ENCODE assay signal across 7 mouse cellular contexts in the genomic region with DNA sequence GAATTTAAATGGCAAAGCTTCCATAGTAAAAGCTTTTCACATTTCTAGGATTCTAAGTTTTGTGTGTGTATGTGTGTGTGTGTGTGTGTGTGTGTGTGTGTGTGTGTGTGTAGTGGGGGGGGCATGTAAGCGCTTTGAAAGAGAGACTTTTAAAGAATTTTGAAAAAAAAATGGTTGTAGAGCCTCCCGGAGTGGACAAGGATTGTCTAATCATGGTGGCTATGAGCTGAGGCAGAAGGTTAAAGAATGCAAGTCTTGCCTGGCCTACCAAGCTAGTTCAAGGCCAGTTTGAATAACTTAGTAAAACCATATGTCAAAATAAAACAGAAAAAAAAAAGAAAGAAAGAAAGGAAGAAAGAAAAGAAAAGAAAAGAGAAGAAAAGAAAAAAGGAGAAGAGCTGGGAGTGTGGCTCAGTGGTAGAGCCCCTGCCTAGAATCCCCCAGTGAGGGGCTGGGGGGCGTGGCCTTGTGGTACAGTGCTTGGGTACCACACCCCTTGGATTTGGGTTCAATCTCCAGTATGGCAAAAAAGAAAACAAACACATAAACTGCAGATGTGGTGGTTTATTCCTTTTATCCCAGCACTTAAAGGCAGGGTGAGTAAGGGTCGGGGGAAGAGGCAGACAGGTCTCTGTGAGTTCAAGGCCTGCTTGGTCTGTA. TPM values are rescaled to one million over a fixed set of nuclear protein-coding genes. Genes with fewer than 3 reads are reported as not detected.
DNase-seq lines count a peak whose midpoint lies in the region; ATAC-seq and TF ChIP-seq lines count a peak whose summit lies in the region.

No protein-coding gene starts in this region.

- peak overlapping the region; percentile 75 for H3K4me2 ChIP-seq in lung, embryonic 16.5 days (ENCODE audit: low read depth, low read length)
- H3K4me2 ChIP-seq in forebrain, embryonic 13.5 days: peak overlapping the region; percentile 73
- H3K4me2 ChIP-seq in intestine, postnatal 0 days (replicated peaks; ENCODE audit: low read depth): peak overlapping the region; percentile 85
- peak overlapping the region; percentile 88 for H3K4me2 ChIP-seq in neural tube, embryonic 15.5 days

- H3K9ac ChIP-seq in lung, embryonic 16.5 days (ENCODE audit: low read length): no peak overlapping the region
- 0 out of 2 replicates have a peak overlapping the region, but pooled peaks have one; percentile 62 for H3K9ac ChIP-seq in forebrain, embryonic 13.5 days
- no peak overlapping the region for H3K9ac ChIP-seq in intestine, postnatal 0 days (ENCODE audit: low read depth, low read length)
- peak overlapping the region; percentile 50; the same call in 1 of the 2 replicates for H3K9ac ChIP-seq in neural tube, embryonic 15.5 days (replicated peaks)

- H3K27me3 ChIP-seq in lung, embryonic 16.5 days (ENCODE audit: control insufficient read depth, insufficient read depth, low read depth, low read length): no peaks in the 10 kb centered on the region
- H3K27me3 ChIP-seq in forebrain, embryonic 13.5 days: no peaks in the 10 kb centered on the region
- no peaks in the 10 kb centered on the region for H3K27me3 ChIP-seq in intestine, postnatal 0 days (replicated peaks; ENCODE audit: control insufficient read depth, insufficient read depth, low read length)
- no peaks in the 10 kb centered on the region for H3K27me3 ChIP-seq in neural tube, embryonic 15.5 days (replicated peaks)

- ATAC-seq in lung, embryonic 16.5 days (ENCODE audit: low read depth): no peak
- no peak for ATAC-seq in forebrain, embryonic 13.5 days
- ATAC-seq in intestine, postnatal 0 days: no peak
- ATAC-seq in neural tube, embryonic 15.5 days (ENCODE audit: low FRiP score): peak; percentile 13

- peak overlapping the region; percentile 61 for H3K4me3 ChIP-seq in lung, embryonic 16.5 days (ENCODE audit: low read length)
- H3K4me3 ChIP-seq in forebrain, embryonic 13.5 days: peak overlapping the region; percentile 45
- H3K4me3 ChIP-seq in intestine, postnatal 0 days (ENCODE audit: low read depth, low read length): peak overlapping the region; percentile 50
- H3K4me3 ChIP-seq in neural tube, embryonic 15.5 days (replicated peaks): peak overlapping the region; percentile 51

- H3K9me3 ChIP-seq in lung, embryonic 16.5 days (ENCODE audit: control insufficient read depth, low read length): no peaks in the 10 kb centered on the region
- H3K9me3 ChIP-seq in forebrain, embryonic 13.5 days (replicated peaks): no peaks in the 10 kb centered on the region
- no peaks in the 10 kb centered on the region for H3K9me3 ChIP-seq in intestine, postnatal 0 days (ENCODE audit: control insufficient read depth)
- H3K9me3 ChIP-seq in neural tube, embryonic 15.5 days (replicated peaks): no peaks in the 10 kb centered on the region

- no peak for TF ChIP-seq CTCF in intestine, postnatal 0 days (IDR thresholded peaks at IDR 0.05; ENCODE audit: low read depth)

- WGBS in lung, embryonic 16.5 days: 83% methylated on average over 4 of the region's 4 CpGs
- WGBS in forebrain, embryonic 13.5 days: 92% methylated on average over 4 of the region's 4 CpGs
- 75% methylated on average over 4 of the region's 4 CpGs for WGBS in intestine, postnatal 0 days
- 94% methylated on average over 4 of the region's 4 CpGs for WGBS in neural tube, embryonic 15.5 days

- DNase-seq in lung, adult 18-20 months: no peak
- no peak for DNase-seq in cerebellum, adult 9-11 months
- no peak for DNase-seq in layer of hippocampus, adult 18-20 months (ENCODE audit: low spot score in 2 of 2)

- H3K4me1 ChIP-seq in lung, embryonic 16.5 days (replicated peaks; ENCODE audit: control insufficient read depth, insufficient read depth, low read length): peaks cover 31% of the 10 kb centered on the region
- peaks cover 44% of the 10 kb centered on the region for H3K4me1 ChIP-seq in forebrain, embryonic 13.5 days
- 0 out of 2 replicates have a peak, but pooled peaks cover 9% of the 10 kb centered on the region for H3K4me1 ChIP-seq in intestine, postnatal 0 days (replicated peaks; ENCODE audit: control insufficient read depth, insufficient read depth, low read length)
- H3K4me1 ChIP-seq in neural tube, embryonic 15.5 days: peaks cover 38% of the 10 kb centered on the region

- H3K36me3 ChIP-seq in lung, embryonic 16.5 days (ENCODE audit: control insufficient read depth, insufficient read depth, low read length): peaks cover 35% of the 10 kb centered on the region
- 0 out of 2 replicates have a peak, but pooled peaks cover 13% of the 10 kb centered on the region for H3K36me3 ChIP-seq in forebrain, embryonic 13.5 days (ENCODE audit: poor library complexity, severe bottlenecking)
- H3K36me3 ChIP-seq in intestine, postnatal 0 days (ENCODE audit: control insufficient read depth, insufficient read depth): peaks cover 31% of the 10 kb centered on the region
- no peaks in the 10 kb centered on the region; the same call in 1 of the 2 replicates for H3K36me3 ChIP-seq in neural tube, embryonic 15.5 days

- peak overlapping the region; percentile 99 for H3K27ac ChIP-seq in lung, embryonic 16.5 days (ENCODE audit: low read length)
- no peak overlapping the region for H3K27ac ChIP-seq in forebrain, embryonic 13.5 days
- peak overlapping the region; percentile 99; the same call in 1 of the 2 replicates for H3K27ac ChIP-seq in intestine, postnatal 0 days (ENCODE audit: low read depth, low read length)
- H3K27ac ChIP-seq in neural tube, embryonic 15.5 days (replicated peaks): 0 out of 2 replicates have a peak overlapping the region, but pooled peaks have one; percentile 13

RNA-seq across cellular contexts. Expression of a gene that starts 6.8 kb away (rescaled TPM):
- polyA plus RNA-seq in lung, embryonic 16.5 days (2015; fragmentation: Nextera tagmentation; extraction: Ambion mirVana): 56.0 and 57.0 TPM in 2 replicates
- 4.7 and 5.8 TPM in 2 replicates for polyA plus RNA-seq in forebrain, embryonic 13.5 days (2015; fragmentation: Nextera tagmentation; extraction: Ambion mirVana)
- 15.9 and 18.4 TPM in 2 replicates for polyA plus RNA-seq in intestine, postnatal 0 days (2015; fragmentation: Nextera tagmentation; extraction: Ambion mirVana)
- polyA plus RNA-seq in neural tube, embryonic 15.5 days (2015; fragmentation: Nextera tagmentation; extraction: Ambion mirVana): 5.3 and 11.7 TPM in 2 replicates
- 10 to 100 TPM in 1 of 2 experiments, 1 to 10 TPM in 1; 8.3 to 13.1 TPM for total RNA-seq in layer of hippocampus, adult 18-20 months (2021)

RNA-seq across cellular contexts. Expression of a gene that starts 18.4 kb away (rescaled TPM):
- polyA plus RNA-seq in lung, embryonic 16.5 days (2015; fragmentation: Nextera tagmentation; extraction: Ambion mirVana): 0.28 and 0.50 TPM in 2 replicates
- 0.53 and 1.3 TPM in 2 replicates for polyA plus RNA-seq in forebrain, embryonic 13.5 days (2015; fragmentation: Nextera tagmentation; extraction: Ambion mirVana)
- polyA plus RNA-seq in intestine, postnatal 0 days (2015; fragmentation: Nextera tagmentation; extraction: Ambion mirVana): 0.33 and 0.46 TPM in 2 replicates
- 2.7 and 2.9 TPM in 2 replicates for polyA plus RNA-seq in neural tube, embryonic 15.5 days (2015; fragmentation: Nextera tagmentation; extraction: Ambion mirVana)
- total RNA-seq in layer of hippocampus, adult 18-20 months (2021): 1 to 10 TPM; 3.0 to 5.0 TPM

RNA-seq across cellular contexts. Expression of a gene that starts 27.7 kb away (rescaled TPM):
- polyA plus RNA-seq in lung, embryonic 16.5 days (2015; fragmentation: Nextera tagmentation; extraction: Ambion mirVana): 104 and 105 TPM in 2 replicates
- 103 and 113 TPM in 2 replicates for polyA plus RNA-seq in forebrain, embryonic 13.5 days (2015; fragmentation: Nextera tagmentation; extraction: Ambion mirVana)
- polyA plus RNA-seq in intestine, postnatal 0 days (2015; fragmentation: Nextera tagmentation; extraction: Ambion mirVana): 44.4 and 45.0 TPM in 2 replicates
- 128 TPM in 2 replicates for polyA plus RNA-seq in neural tube, embryonic 15.5 days (2015; fragmentation: Nextera tagmentation; extraction: Ambion mirVana)
- total RNA-seq in layer of hippocampus, adult 18-20 months (2021): 100 to 1,000 TPM; 146 to 147 TPM

Comparison
In these comparisons a context has a peak if more than half of its experiments do, and no peak if none do; other contexts are left out.
1. H3K9ac ChIP-seq: peak in forebrain, embryonic 13.5 days (single experiment) and neural tube, embryonic 15.5 days (single experiment); none in lung, embryonic 16.5 days (single experiment) and intestine, postnatal 0 days (single experiment).
2. Peak in every context shown above with its lines, with median percentiles within 50 percentile points of each other: H3K4me2 ChIP-seq and H3K4me3 ChIP-seq.